Mouse (Mus musculus): Measurements from ENCODE around the gene Olfr707. TPM values are rescaled to one million over a fixed set of nuclear protein-coding genes. Genes with fewer than 3 reads are reported as not detected.
"Not testable (repeated sequence)": the region's sequence is repeated elsewhere in the genome, so short reads cannot be mapped to it uniquely, and the experiment has no call there.

Gene Olfr707
- polyA plus RNA-seq (2014; fragmentation: Nextera tagmentation; extraction: Ambion mirVana), result not detected in 2 replicates

DNA sequence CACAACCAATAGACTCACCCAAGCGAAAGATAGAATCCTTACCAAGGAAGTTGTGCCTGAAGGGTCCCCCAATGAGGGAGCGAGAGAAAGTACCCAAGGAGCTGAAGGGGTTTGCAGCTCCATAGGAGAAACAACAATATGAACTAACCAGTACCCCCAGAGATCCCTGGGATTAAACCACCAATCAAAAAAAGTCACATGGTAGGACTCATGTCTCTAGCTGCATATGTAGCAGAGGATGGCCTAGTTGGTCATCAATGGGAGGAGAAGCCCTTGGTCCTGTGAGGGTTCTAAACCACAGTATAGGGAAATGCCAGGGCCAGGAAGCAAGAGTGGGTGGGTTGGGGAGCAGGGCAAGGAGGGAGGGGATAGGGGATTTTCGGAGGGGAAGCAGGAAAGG is at the start of gene Olfr707:
Gene Olfr707, minus strand, starts transcription at position 101 of the 400 bp plus-strand sequence.
- not testable (repeated sequence) for H3K9ac ChIP-seq (ENCODE audit: low read depth, low read length); H3K4me2 ChIP-seq; H3K4me3 ChIP-seq (ENCODE audit: low read depth, low read length); H3K27ac ChIP-seq (ENCODE audit: low read depth, low read length); H3K36me3 ChIP-seq (ENCODE audit: control insufficient read depth, insufficient read depth, low read length); ATAC-seq (replicated peaks; ENCODE audit: insufficient number of reproducible peaks, low FRiP score, low TSS enrichment); H3K9me3 ChIP-seq (replicated peaks; ENCODE audit: control insufficient read depth, low read length); H3K4me1 ChIP-seq (ENCODE audit: control insufficient read depth, insufficient read depth, low read length); H3K27me3 ChIP-seq (ENCODE audit: control insufficient read depth, insufficient read depth, low read length)
- 84% methylated on average over 3 of the region's 3 CpGs for WGBS (ENCODE audit: insufficient replicate concordance)

DNA sequence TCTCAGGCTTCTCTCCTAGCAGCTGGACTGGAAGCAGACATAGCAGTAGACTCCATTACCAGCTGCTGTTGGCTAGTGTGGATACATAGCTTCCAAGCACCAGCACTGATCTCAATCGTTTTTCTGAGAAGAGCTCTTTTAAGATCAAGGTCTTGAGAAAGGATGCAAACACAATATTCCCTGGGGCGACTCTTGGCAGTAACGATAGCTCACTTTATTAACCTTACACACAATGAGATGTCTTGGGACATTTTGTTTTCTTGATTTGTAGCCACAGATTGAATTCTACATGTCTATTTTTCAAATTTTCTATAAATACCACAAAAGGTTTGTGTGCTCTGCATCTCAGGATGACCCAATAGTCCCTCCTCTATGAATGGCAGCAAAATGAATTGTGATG is 47.2 kb upstream of the Olfr707 start, which contains the start of gene Olfr710:
Gene Olfr710, minus strand, starts transcription at position 101 of the 400 bp plus-strand sequence.
- H3K27ac ChIP-seq (ENCODE audit: low read depth, low read length), result no peak within 1 kb of the TSS
- no peak within 1 kb of the TSS for H3K4me3 ChIP-seq (ENCODE audit: low read depth, low read length)
- H3K4me2 ChIP-seq, result no peak within 1 kb of the TSS
- 76% methylated on average over 3 of the region's 3 CpGs for WGBS (ENCODE audit: insufficient replicate concordance)
- ATAC-seq (replicated peaks; ENCODE audit: insufficient number of reproducible peaks, low FRiP score, low TSS enrichment), result no peak
- no peaks in the 10 kb centered on the region for H3K9me3 ChIP-seq (replicated peaks; ENCODE audit: control insufficient read depth, low read length)
- no peaks in the 10 kb centered on the region for H3K27me3 ChIP-seq (ENCODE audit: control insufficient read depth, insufficient read depth, low read length)
- H3K36me3 ChIP-seq (ENCODE audit: control insufficient read depth, insufficient read depth, low read length), result no peaks in the 10 kb centered on the region
- H3K9ac ChIP-seq (ENCODE audit: low read depth, low read length), result no peak within 1 kb of the TSS
- no peaks in the 10 kb centered on the region for H3K4me1 ChIP-seq (ENCODE audit: control insufficient read depth, insufficient read depth, low read length)

DNA sequence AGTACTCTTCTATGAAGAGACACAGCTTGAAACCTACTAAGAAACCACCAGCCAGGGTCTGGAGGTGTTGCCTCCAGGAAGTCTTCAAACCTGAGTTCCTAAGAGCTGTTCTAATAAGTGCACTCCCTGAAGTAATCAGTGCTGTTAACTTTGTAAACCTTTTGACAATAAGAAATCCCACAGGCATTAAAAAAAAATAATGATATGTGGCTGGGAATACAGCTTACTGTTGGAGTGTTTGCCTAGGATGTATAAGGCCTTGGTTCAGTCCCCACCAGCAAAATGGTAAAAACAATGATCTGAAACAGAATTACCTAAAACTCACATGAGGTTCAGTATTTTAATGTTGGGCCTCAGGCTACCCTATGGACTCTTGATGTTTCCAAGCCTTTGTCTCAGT is 31.1 kb upstream of the Olfr707 start, which contains the start of gene Olfr709-ps1:
Gene Olfr709-ps1, minus strand, starts transcription at position 101 of the 400 bp plus-strand sequence.
- Histone ChIP-seq H3K27me3 (ENCODE audit: control insufficient read depth, insufficient read depth, low read length) (no peaks in the 10 kb centered on the region), H3K36me3 (ENCODE audit: control insufficient read depth, insufficient read depth, low read length) (no peaks in the 10 kb centered on the region)

DNA sequence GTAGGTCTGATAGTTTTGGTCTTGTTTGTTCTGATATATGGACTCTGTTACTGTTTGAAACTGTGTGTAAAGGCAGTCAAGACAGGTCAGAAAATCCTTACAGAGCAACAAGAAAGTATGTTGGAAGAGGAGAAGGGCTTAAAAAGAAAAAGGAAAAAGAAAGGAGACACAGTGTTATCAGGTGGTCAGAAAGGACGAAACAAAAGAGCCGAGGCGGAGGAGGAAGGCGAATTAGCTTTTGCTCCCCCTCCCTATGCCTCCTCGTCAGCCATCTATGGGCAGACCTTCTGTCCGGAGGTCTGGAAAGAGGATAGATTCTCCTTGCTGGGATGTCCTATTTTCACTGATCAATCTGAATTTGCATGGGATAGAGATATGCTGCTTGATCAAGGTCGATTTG is 19.9 kb upstream of the Olfr707 start:
- not testable (repeated sequence) for H3K9me3 ChIP-seq (replicated peaks; ENCODE audit: control insufficient read depth, low read length); H3K27me3 ChIP-seq (ENCODE audit: control insufficient read depth, insufficient read depth, low read length); H3K4me3 ChIP-seq (ENCODE audit: low read depth, low read length); H3K4me2 ChIP-seq; ATAC-seq (replicated peaks; ENCODE audit: insufficient number of reproducible peaks, low FRiP score, low TSS enrichment); H3K9ac ChIP-seq (ENCODE audit: low read depth, low read length); H3K4me1 ChIP-seq (ENCODE audit: control insufficient read depth, insufficient read depth, low read length); H3K36me3 ChIP-seq (ENCODE audit: control insufficient read depth, insufficient read depth, low read length); H3K27ac ChIP-seq (ENCODE audit: low read depth, low read length)
- 71% methylated on average over 2 of the region's 7 CpGs for WGBS (ENCODE audit: insufficient replicate concordance)

More for the DNA sequence above, 31.1 kb upstream of the Olfr707 start, which contains the start of gene Olfr709-ps1:
- no peak for ATAC-seq (replicated peaks; ENCODE audit: insufficient number of reproducible peaks, low FRiP score, low TSS enrichment)
- H3K27ac ChIP-seq (ENCODE audit: low read depth, low read length), result no peak within 1 kb of the TSS
- H3K9me3 ChIP-seq (replicated peaks; ENCODE audit: control insufficient read depth, low read length), result no peaks in the 10 kb centered on the region
- no peak within 1 kb of the TSS for H3K9ac ChIP-seq (ENCODE audit: low read depth, low read length)
- H3K4me1 ChIP-seq (ENCODE audit: control insufficient read depth, insufficient read depth, low read length), result no peaks in the 10 kb centered on the region
- H3K4me2 ChIP-seq, result no peak within 1 kb of the TSS
- H3K4me3 ChIP-seq (ENCODE audit: low read depth, low read length), result no peak within 1 kb of the TSS

DNA sequence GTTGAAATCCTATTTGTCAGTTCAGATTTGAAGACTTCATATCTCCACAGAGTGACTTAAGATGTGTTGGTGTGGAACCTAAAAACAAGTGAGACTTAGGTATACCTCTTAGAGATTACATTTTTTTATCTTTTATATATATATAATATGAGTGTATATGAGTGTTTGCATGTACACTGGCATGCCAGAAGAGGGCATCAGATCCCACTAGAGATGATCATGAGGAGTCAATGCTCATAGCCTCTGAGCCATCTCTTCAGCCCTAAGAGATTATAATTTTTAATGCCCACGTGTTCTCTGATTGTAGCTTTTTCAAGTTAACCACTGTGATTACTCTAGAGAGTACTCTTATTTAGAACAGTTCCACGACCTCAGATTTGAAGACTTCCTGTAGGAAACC is 6.6 kb upstream of the Olfr707 start, which contains the start of gene Olfr1532-ps1:
Gene Olfr1532-ps1, plus strand, starts transcription at position 326 of the 400 bp plus-strand sequence.
- H3K4me1 ChIP-seq (ENCODE audit: control insufficient read depth, insufficient read depth, low read length), result no peaks in the 10 kb centered on the region
- no peaks in the 10 kb centered on the region for H3K27me3 ChIP-seq (ENCODE audit: control insufficient read depth, insufficient read depth, low read length)
- no peak within 1 kb of the TSS for H3K4me2 ChIP-seq
- H3K4me3 ChIP-seq (ENCODE audit: low read depth, low read length), result no peak within 1 kb of the TSS
- no peak within 1 kb of the TSS for H3K27ac ChIP-seq (ENCODE audit: low read depth, low read length)
- no peak within 1 kb of the TSS for H3K9ac ChIP-seq (ENCODE audit: low read depth, low read length)
- 43% methylated on average over 2 of the region's 2 CpGs for WGBS (ENCODE audit: insufficient replicate concordance)
- no peaks in the 10 kb centered on the region for H3K36me3 ChIP-seq (ENCODE audit: control insufficient read depth, insufficient read depth, low read length)
- no peaks in the 10 kb centered on the region for H3K9me3 ChIP-seq (replicated peaks; ENCODE audit: control insufficient read depth, low read length)
- ATAC-seq (replicated peaks; ENCODE audit: insufficient number of reproducible peaks, low FRiP score, low TSS enrichment), result no peak

DNA sequence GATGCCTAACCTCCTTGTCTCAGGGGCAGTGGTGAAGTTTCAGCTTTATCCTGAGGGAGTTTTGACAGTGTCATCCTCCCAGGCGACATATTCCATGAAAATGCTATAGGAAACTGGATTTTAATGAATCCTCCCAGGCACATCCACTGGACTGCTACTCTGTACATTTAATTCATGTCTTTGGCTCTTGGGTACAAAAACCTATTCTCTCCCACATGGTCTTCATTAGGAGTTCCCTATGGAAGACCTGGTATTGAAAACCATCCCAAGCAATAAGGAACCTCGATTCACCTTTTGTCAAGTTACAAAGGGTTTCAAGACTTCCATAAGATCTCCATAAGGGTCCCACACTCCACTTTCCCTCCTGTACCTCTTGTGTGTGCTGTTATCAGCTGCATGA is 13.0 kb downstream of the Olfr707 start, which contains the start of gene Olfr706:
Gene Olfr706, minus strand, starts transcription at position 101 of the 400 bp plus-strand sequence.
- Histone ChIP-seq H3K9ac (ENCODE audit: low read depth, low read length) (no peak within 1 kb of the TSS), H3K9me3 (replicated peaks; ENCODE audit: control insufficient read depth, low read length) (no peaks in the 10 kb centered on the region), H3K27ac (ENCODE audit: low read depth, low read length) (no peak within 1 kb of the TSS), H3K36me3 (ENCODE audit: control insufficient read depth, insufficient read depth, low read length) (no peaks in the 10 kb centered on the region), H3K27me3 (ENCODE audit: control insufficient read depth, insufficient read depth, low read length) (no peaks in the 10 kb centered on the region), H3K4me2 (no peak within 1 kb of the TSS), H3K4me3 (ENCODE audit: low read depth, low read length) (no peak within 1 kb of the TSS), H3K4me1 (ENCODE audit: control insufficient read depth, insufficient read depth, low read length) (no peaks in the 10 kb centered on the region)
- 64% methylated on average over 2 of the region's 2 CpGs for WGBS (ENCODE audit: insufficient replicate concordance)
- no peak for ATAC-seq (replicated peaks; ENCODE audit: insufficient number of reproducible peaks, low FRiP score, low TSS enrichment)

DNA sequence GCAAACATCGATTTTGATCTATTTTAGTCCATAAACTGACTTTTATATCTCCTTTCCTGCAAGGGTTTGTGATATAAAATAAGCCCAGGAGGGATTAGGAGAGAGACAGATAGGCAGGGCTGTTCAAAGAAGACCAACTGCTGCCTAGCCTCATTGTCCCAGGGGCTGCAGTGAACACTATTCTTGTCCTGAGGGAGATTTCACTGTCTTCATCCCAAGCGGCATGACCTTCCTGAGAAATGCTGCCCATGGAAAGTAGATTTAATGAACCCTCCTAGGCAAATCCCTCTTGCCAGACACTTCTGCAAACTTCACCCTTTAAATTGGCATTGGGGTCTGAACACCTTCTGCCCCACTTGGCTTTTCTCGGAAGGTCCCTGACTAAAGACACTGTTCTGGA is 24.2 kb downstream of the Olfr707 start, which contains the start of gene Olfr705:
Gene Olfr705, minus strand, starts transcription at position 101 of the 400 bp plus-strand sequence.
- no peak within 1 kb of the TSS for H3K27ac ChIP-seq (ENCODE audit: low read depth, low read length)
- WGBS (ENCODE audit: insufficient replicate concordance), result 68% methylated on average over 3 of the region's 3 CpGs
- ATAC-seq (replicated peaks; ENCODE audit: insufficient number of reproducible peaks, low FRiP score, low TSS enrichment), result no peak
- no peaks in the 10 kb centered on the region for H3K9me3 ChIP-seq (replicated peaks; ENCODE audit: control insufficient read depth, low read length)
- no peak within 1 kb of the TSS for H3K9ac ChIP-seq (ENCODE audit: low read depth, low read length)
- no peaks in the 10 kb centered on the region for H3K4me1 ChIP-seq (ENCODE audit: control insufficient read depth, insufficient read depth, low read length)
- H3K4me2 ChIP-seq, result no peak within 1 kb of the TSS
- H3K4me3 ChIP-seq (ENCODE audit: low read depth, low read length), result no peak within 1 kb of the TSS
- no peaks in the 10 kb centered on the region for H3K27me3 ChIP-seq (ENCODE audit: control insufficient read depth, insufficient read depth, low read length)
- H3K36me3 ChIP-seq (ENCODE audit: control insufficient read depth, insufficient read depth, low read length), result no peaks in the 10 kb centered on the region

DNA sequence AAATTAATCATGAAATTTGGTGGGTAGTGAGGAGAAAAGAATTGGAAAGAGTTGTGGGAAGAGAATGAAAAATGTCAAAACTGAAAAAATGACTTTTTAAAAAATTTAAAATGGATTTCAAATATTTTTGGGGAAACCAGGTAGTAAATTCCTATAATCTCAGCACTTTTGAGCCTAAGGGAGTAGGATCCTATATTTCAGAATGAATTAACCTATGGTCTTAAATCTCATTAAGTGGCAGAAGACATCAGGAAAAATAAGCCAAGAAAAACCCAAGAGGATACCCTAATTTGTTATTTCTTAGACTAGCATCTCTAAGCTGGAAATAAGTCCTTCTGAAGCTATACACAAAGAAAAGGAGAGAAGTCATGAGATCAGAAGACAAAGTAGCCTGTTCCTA is 38.2 kb downstream of the Olfr707 start, which contains the start of gene Olfr704:
Gene Olfr704, plus strand, starts transcription at position 301 of the 400 bp plus-strand sequence.
- Histone ChIP-seq H3K27ac (ENCODE audit: low read depth, low read length) (no peak within 1 kb of the TSS), H3K27me3 (ENCODE audit: control insufficient read depth, insufficient read depth, low read length) (no peaks in the 10 kb centered on the region), H3K9ac (ENCODE audit: low read depth, low read length) (no peak within 1 kb of the TSS), H3K9me3 (replicated peaks; ENCODE audit: control insufficient read depth, low read length) (no peaks in the 10 kb centered on the region), H3K4me3 (ENCODE audit: low read depth, low read length) (no peak within 1 kb of the TSS), H3K4me1 (ENCODE audit: control insufficient read depth, insufficient read depth, low read length) (no peaks in the 10 kb centered on the region), H3K4me2 (no peak within 1 kb of the TSS), H3K36me3 (ENCODE audit: control insufficient read depth, insufficient read depth, low read length) (no peaks in the 10 kb centered on the region)
- ATAC-seq (replicated peaks; ENCODE audit: insufficient number of reproducible peaks, low FRiP score, low TSS enrichment), result no peak

DNA sequence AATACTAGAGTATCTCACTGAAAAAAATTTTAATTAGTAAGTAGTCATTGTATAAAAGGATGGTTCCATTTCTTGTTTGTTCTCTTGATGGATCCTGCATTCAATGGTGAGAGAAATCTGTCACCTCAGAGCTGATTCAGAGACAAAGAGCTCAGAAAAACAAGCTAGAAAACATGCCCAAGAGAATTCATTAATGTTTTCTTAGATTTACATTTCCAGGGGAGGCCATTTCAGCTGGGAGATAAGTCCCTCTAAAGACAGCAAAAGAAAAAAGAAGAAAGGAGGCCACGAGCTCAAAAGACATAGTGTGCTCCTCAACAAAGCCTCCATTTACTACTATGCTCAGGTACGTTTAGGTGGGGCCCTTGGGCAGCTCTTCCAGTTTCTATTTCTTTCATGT is 58.0 kb downstream of the Olfr707 start, which contains the start of gene Olfr703:
Gene Olfr703, plus strand, starts transcription at position 301 of the 400 bp plus-strand sequence.
- Histone ChIP-seq H3K4me1 (ENCODE audit: control insufficient read depth, insufficient read depth, low read length) (no peaks in the 10 kb centered on the region), H3K9ac (ENCODE audit: low read depth, low read length) (no peak within 1 kb of the TSS), H3K36me3 (ENCODE audit: control insufficient read depth, insufficient read depth, low read length) (no peaks in the 10 kb centered on the region), H3K27ac (ENCODE audit: low read depth, low read length) (no peak within 1 kb of the TSS), H3K27me3 (ENCODE audit: control insufficient read depth, insufficient read depth, low read length) (no peaks in the 10 kb centered on the region), H3K4me3 (ENCODE audit: low read depth, low read length) (no peak within 1 kb of the TSS), H3K4me2 (no peak within 1 kb of the TSS), H3K9me3 (replicated peaks; ENCODE audit: control insufficient read depth, low read length) (no peaks in the 10 kb centered on the region)
- 61% methylated on average over 2 of the region's 2 CpGs for WGBS (ENCODE audit: insufficient replicate concordance)
- ATAC-seq (replicated peaks; ENCODE audit: insufficient number of reproducible peaks, low FRiP score, low TSS enrichment), result no peak
